Mouse (Mus musculus) megakaryocyte, embryonic 14.5 days (primary cell): Measurements from ENCODE around the gene Ppib.

Experiments
- FLI1 ChIP-seq: IDR thresholded peaks from 2 replicates; pipeline ENCODE4 v1.6.1; 2012; ENCODE audit warnings: low read length, inconsistent platforms, mixed read lengths
- GATA1 ChIP-seq: IDR thresholded peaks from 3 replicates; pipeline ENCODE4 v1.6.1; 2012; ENCODE audit warnings: mixed read lengths, low read length, inconsistent platforms, borderline replicate concordance

DNA sequence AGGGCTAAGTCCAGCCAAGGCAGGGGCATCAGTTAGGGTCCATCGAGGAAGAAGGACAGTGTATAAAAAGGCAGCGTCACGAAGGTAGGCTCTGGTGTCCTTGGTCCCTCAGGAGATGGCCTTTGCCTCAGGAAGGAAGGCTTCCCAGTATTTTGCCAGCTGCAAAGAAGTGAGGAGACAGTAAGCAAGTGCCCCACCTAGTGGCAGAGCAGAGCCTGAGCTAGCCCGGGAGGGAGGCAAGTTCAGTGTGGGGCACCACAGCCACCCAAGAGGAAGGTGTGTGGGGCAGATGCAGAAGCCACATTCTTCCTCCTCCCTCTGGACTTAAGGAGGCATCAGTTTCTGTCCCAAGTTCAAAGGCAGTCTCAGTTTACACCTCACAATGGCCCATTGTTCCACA lies 28.4 kb downstream of the Ppib start:
- no peak for TF ChIP-seq GATA1
- TF ChIP-seq FLI1 = no peak
